Mouse (Mus musculus): ENCODE results near the gene Cxadr. TPM values are rescaled to one million over a fixed set of nuclear protein-coding genes. Genes with fewer than 3 reads are reported as not detected.

The Cxadr gene
- total and polyA plus RNA-seq, 3 experiments, result 0.22 TPM; not detected in 2

DNA sequence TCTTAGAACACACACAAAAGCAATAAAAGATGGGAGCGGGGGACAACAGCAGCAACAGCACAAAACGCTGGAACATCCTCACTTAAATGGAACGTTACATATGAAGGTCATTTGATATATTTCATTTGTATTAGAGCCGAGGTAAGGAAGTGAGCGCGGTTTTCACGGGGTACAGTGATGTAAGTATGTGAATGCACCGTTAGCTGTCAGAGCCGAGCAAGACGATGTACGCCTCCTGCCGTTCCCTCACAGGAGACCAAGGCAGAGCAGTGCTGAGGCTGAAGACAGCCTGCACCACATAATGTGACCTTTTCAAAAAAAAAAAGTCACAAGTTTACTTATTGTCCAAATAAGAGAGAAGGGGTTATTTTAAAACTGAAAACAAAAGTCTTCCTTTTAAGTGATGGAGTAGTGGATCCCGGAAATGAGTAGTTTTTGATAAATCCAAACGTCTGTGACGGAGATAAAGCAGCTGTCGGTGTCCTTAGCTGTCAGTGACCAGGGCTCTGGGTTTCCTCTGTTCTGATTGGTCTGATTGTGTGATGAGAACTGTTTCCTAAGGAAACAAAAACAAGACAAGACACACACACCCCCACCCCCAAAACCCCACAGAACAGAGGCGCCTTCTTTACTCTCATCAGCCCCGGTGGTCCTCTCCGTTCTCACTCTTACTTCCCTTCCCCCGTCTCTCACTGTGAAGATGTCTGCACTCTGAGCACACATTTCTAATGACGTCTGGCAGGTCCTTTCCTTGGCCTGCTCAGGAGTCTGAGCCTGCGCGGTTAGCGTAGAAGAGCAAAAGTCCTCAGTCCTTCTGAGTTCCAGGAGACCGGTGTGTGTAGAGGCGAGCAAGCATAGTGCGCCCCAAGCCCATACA is 24.9 kb downstream of the Cxadr start:
- TF ChIP-seq CTCF (IDR thresholded peaks at IDR 0.05; ENCODE audit: low read depth, low read length), result no peak
- peaks cover 7% of the 10 kb centered on the region; the same call in 1 of the 2 replicates for H3K9me3 ChIP-seq (replicated peaks)
- no peaks in the 10 kb centered on the region for H3K36me3 ChIP-seq (replicated peaks)
- DNase-seq (ENCODE audit: low spot score), result no peak
- no peak overlapping the region for H3K4me3 ChIP-seq (ENCODE audit: low read depth, low read length)
- no peaks in the 10 kb centered on the region for H3K4me1 ChIP-seq (ENCODE audit: insufficient read depth, low read depth, low read length)
- no peak for ATAC-seq (ENCODE audit: extremely low read depth, insufficient number of reproducible peaks, low FRiP score, poor library complexity, severe bottlenecking)
- no peaks in the 10 kb centered on the region for H3K27me3 ChIP-seq (ENCODE audit: insufficient read depth, low read length)

GRCm38 (mm10) chr16:78327562-78327961 is 26.3 kb downstream of the Cxadr start:
- TF ChIP-seq GATA1 (IDR thresholded peaks at IDR 0.05; ENCODE audit: borderline replicate concordance, low read length) (no peak), CTCF (IDR thresholded peaks at IDR 0.05; ENCODE audit: low read depth, low read length) (no peak), GATA2 (IDR thresholded peaks at IDR 0.05; ENCODE audit: borderline replicate concordance, low read depth, low read length) (no peak), POLR2AphosphoS5 (IDR thresholded peaks at IDR 0.05; ENCODE audit: insufficient replicate concordance, low read depth, low read length) (no peak), TAL1 (conservative IDR thresholded peaks at IDR 0.05; ENCODE audit: low read depth, low read length) (no peak)

GRCm38 (mm10) chr16:78327999-78328398 is 26.7 kb downstream of the Cxadr start:
- Histone ChIP-seq H3K4me1 (ENCODE audit: insufficient read depth, low read depth, low read length) (no peaks in the 10 kb centered on the region), H3K36me3 (replicated peaks) (peaks cover 10% of the 10 kb centered on the region), H3K27me3 (ENCODE audit: insufficient read depth, low read length) (no peaks in the 10 kb centered on the region), H3K9me3 (replicated peaks) (peaks cover 7% of the 10 kb centered on the region; the same call in 1 of the 2 replicates), H3K4me3 (ENCODE audit: low read depth, low read length) (no peak overlapping the region)
- ATAC-seq (ENCODE audit: extremely low read depth, insufficient number of reproducible peaks, low FRiP score, poor library complexity, severe bottlenecking) (no peak), DNase-seq (ENCODE audit: low spot score) (no peak)
- TF ChIP-seq GATA2 (IDR thresholded peaks at IDR 0.05; ENCODE audit: borderline replicate concordance, low read depth, low read length), result no peak
- no peak for TF ChIP-seq POLR2AphosphoS5 (IDR thresholded peaks at IDR 0.05; ENCODE audit: insufficient replicate concordance, low read depth, low read length)
- TF ChIP-seq TAL1 (conservative IDR thresholded peaks at IDR 0.05; ENCODE audit: low read depth, low read length), result no peak
- no peak for TF ChIP-seq GATA1 (IDR thresholded peaks at IDR 0.05; ENCODE audit: borderline replicate concordance, low read length)
- TF ChIP-seq CTCF (IDR thresholded peaks at IDR 0.05; ENCODE audit: low read depth, low read length), result no peak

More at GRCm38 (mm10) chr16:78327562-78327961, 26.3 kb downstream of the Cxadr start:
- DNase-seq (ENCODE audit: low spot score), result no peak
- Histone ChIP-seq H3K9me3 (replicated peaks) (peaks cover 7% of the 10 kb centered on the region; the same call in 1 of the 2 replicates), H3K4me1 (ENCODE audit: insufficient read depth, low read depth, low read length) (no peaks in the 10 kb centered on the region), H3K4me3 (ENCODE audit: low read depth, low read length) (no peak overlapping the region), H3K27me3 (ENCODE audit: insufficient read depth, low read length) (no peaks in the 10 kb centered on the region), H3K36me3 (replicated peaks) (peaks cover 6% of the 10 kb centered on the region)
- ATAC-seq (ENCODE audit: extremely low read depth, insufficient number of reproducible peaks, low FRiP score, poor library complexity, severe bottlenecking), result no peak

GRCm38 (mm10) chr16:78337226-78337625 is 35.9 kb downstream of the Cxadr start:
- Histone ChIP-seq H3K4me1 (ENCODE audit: insufficient read depth, low read depth, low read length) (no peaks in the 10 kb centered on the region), H3K27me3 (ENCODE audit: insufficient read depth, low read length) (no peaks in the 10 kb centered on the region), H3K4me3 (ENCODE audit: low read depth, low read length) (no peak overlapping the region), H3K9me3 (replicated peaks) (no peaks in the 10 kb centered on the region), H3K36me3 (replicated peaks) (peaks cover 51% of the 10 kb centered on the region)
- ATAC-seq (ENCODE audit: extremely low read depth, insufficient number of reproducible peaks, low FRiP score, poor library complexity, severe bottlenecking) (no peak), DNase-seq (ENCODE audit: low spot score) (no peak)
- TF ChIP-seq GATA2 (IDR thresholded peaks at IDR 0.05; ENCODE audit: borderline replicate concordance, low read depth, low read length), result no peak
- no peak for TF ChIP-seq CTCF (IDR thresholded peaks at IDR 0.05; ENCODE audit: low read depth, low read length)
- no peak for TF ChIP-seq POLR2AphosphoS5 (IDR thresholded peaks at IDR 0.05; ENCODE audit: insufficient replicate concordance, low read depth, low read length)
- no peak for TF ChIP-seq GATA1 (IDR thresholded peaks at IDR 0.05; ENCODE audit: borderline replicate concordance, low read length)
- no peak for TF ChIP-seq TAL1 (conservative IDR thresholded peaks at IDR 0.05; ENCODE audit: low read depth, low read length)

DNA sequence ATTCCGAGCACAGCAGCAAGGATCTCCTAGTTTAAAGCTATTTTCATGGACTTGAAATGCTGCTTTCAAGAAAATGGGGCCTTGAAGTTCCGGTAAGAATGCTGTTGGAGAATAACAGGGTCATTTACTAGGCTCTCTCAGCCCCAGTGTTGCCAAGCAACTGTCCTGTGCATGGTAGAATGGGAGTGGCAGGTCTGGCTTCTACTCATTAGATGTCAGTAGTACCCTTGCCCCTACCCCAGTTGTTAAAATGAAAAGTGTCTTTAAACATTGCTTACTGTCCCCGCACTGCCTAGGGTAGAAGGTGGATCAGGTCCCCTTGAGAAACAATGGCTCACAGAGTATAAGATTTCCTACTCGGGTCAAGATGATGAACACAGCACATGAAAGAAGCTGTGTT is 40.1 kb downstream of the Cxadr start:
- H3K36me3 ChIP-seq (replicated peaks), result peaks cover 55% of the 10 kb centered on the region

DNA sequence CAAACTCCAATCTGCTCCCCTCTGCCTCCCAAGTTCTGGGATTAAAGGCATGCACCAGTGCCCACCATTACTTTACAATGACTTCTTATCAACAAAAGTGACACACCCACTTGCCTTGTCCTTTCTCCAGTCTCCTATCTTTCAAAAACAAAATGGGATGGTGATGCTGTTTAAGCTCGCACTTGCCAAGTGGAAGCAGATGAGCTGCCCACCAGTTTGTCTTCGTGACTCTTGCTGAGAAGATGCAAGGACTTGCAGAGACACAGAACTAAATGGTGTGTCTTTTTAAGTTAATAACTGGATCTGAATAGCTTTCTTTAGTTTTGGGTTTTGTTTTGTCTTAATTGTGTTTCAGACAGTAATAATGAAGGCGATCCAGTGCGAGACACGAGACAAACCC is 41.5 kb downstream of the Cxadr start:
- H3K36me3 ChIP-seq (replicated peaks), result peaks cover 62% of the 10 kb centered on the region
- no peak overlapping the region for H3K4me3 ChIP-seq (ENCODE audit: low read depth, low read length)
- no peak for TF ChIP-seq CTCF (IDR thresholded peaks at IDR 0.05; ENCODE audit: low read depth, low read length)
- TF ChIP-seq TAL1 (conservative IDR thresholded peaks at IDR 0.05; ENCODE audit: low read depth, low read length), result no peak
- DNase-seq (ENCODE audit: low spot score) (no peak), ATAC-seq (ENCODE audit: extremely low read depth, insufficient number of reproducible peaks, low FRiP score, poor library complexity, severe bottlenecking) (no peak)
- 0 out of 2 replicates have a peak, but pooled peaks cover 5% of the 10 kb centered on the region for H3K4me1 ChIP-seq (ENCODE audit: insufficient read depth, low read depth, low read length)
- H3K9me3 ChIP-seq (replicated peaks), result no peaks in the 10 kb centered on the region
- H3K27me3 ChIP-seq (ENCODE audit: insufficient read depth, low read length), result no peaks in the 10 kb centered on the region

More for the DNA sequence above, 40.1 kb downstream of the Cxadr start:
- ATAC-seq (ENCODE audit: extremely low read depth, insufficient number of reproducible peaks, low FRiP score, poor library complexity, severe bottlenecking) (no peak), DNase-seq (ENCODE audit: low spot score) (no peak)
- TF ChIP-seq TAL1 (conservative IDR thresholded peaks at IDR 0.05; ENCODE audit: low read depth, low read length), result no peak
- TF ChIP-seq POLR2AphosphoS5 (IDR thresholded peaks at IDR 0.05; ENCODE audit: insufficient replicate concordance, low read depth, low read length), result no peak
- no peak for TF ChIP-seq CTCF (IDR thresholded peaks at IDR 0.05; ENCODE audit: low read depth, low read length)
- no peak for TF ChIP-seq GATA2 (IDR thresholded peaks at IDR 0.05; ENCODE audit: borderline replicate concordance, low read depth, low read length)
- TF ChIP-seq GATA1 (IDR thresholded peaks at IDR 0.05; ENCODE audit: borderline replicate concordance, low read length), result no peak
- Histone ChIP-seq H3K4me1 (ENCODE audit: insufficient read depth, low read depth, low read length) (no peaks in the 10 kb centered on the region), H3K9me3 (replicated peaks) (no peaks in the 10 kb centered on the region), H3K27me3 (ENCODE audit: insufficient read depth, low read length) (no peaks in the 10 kb centered on the region), H3K4me3 (ENCODE audit: low read depth, low read length) (no peak overlapping the region)

Measured in G1E (cell line).